Mouse (Mus musculus) liver, embryonic 14.5 days (tissue): ENCODE measurements at regions not wholly inside any gene's neighbourhood (a gene's known extent, or its start where the extent isn't known, plus 50 kb on each side); places are given as distances from the start of the nearest gene placed in this dataset.

ENCODE experiments used
- CTCF ChIP-seq: IDR thresholded peaks from 2 replicates; pipeline ENCODE4 v1.5.1; 2016; ENCODE audit warnings: antibody characterized with exemption, low read depth, control low read depth
- EP300 ChIP-seq: IDR thresholded peaks from 2 replicates; pipeline ENCODE4 v1.6.1; 2016; ENCODE audit warnings: antibody characterized with exemption, low read depth

DNA sequence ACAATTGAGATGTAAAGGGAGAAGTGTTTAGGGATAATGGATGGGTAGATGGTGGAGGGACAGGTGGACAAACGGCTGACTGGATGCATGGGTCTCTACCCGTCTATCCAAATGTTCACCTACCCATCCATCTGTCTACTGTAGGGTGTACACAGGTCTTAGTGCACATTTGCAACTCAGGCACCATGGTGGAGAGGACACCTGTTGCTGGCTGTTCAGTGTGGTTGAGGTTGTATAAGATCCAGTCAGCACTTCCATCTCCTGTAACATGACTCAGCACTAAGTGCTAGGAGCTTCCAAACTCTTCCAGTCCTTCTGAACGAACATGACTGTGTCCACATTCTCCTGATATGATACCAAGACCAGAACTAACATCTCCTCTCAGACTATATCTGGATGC, 158.0 kb downstream of the Auh start:
- TF ChIP-seq CTCF (no peak), EP300 (no peak)
